Mouse (Mus musculus): ENCODE data around the gene Vps11.

- TF ChIP-seq POLR2A (IDR thresholded peaks at IDR 0.05; ENCODE audit: low read depth, low read length) (peak; percentile 86), CTCF (IDR thresholded peaks at IDR 0.05; ENCODE audit: borderline replicate concordance, insufficient read depth, low read length) (no peak)
These were observed 45.7 kb upstream of the Vps11 start, which contains the start of the genes Rps25 and Trappc4 for GRCm38 (mm10) chr9:44406906-44407751.
